Mouse (Mus musculus): ENCODE measurements at regions not wholly inside any gene's neighbourhood (a gene's known extent, or its start where the extent isn't known, plus 50 kb on each side); places are given as distances from the start of the nearest gene placed in this dataset.
"Not testable (repeated sequence)": the region's sequence is repeated elsewhere in the genome, so short reads cannot be mapped to it uniquely, and the experiment has no call there.

GRCm38 (mm10) chr4:51868250-51868649 lies 570.8 kb upstream of the Smc2 start:
- no peaks in the 10 kb centered on the region for H3K27me3 ChIP-seq
- H3K36me3 ChIP-seq, result no peaks in the 10 kb centered on the region
- H3K9ac ChIP-seq, result no peak overlapping the region
- H3K4me3 ChIP-seq (replicated peaks), result no peak overlapping the region
- no peak for ATAC-seq (replicated peaks; ENCODE audit: low FRiP score)
- no peak overlapping the region for H3K27ac ChIP-seq
- no peaks in the 10 kb centered on the region for H3K9me3 ChIP-seq (replicated peaks)
- H3K4me2 ChIP-seq, result no peak overlapping the region
- WGBS, result 83% methylated on average over 3 of the region's 3 CpGs
- H3K4me1 ChIP-seq, result no peaks in the 10 kb centered on the region

- H3K36me3 ChIP-seq; ATAC-seq (replicated peaks; ENCODE audit: low FRiP score); H3K4me3 ChIP-seq (replicated peaks); H3K9me3 ChIP-seq (replicated peaks); H3K9ac ChIP-seq; H3K4me1 ChIP-seq; H3K27me3 ChIP-seq; H3K4me2 ChIP-seq; H3K27ac ChIP-seq: not testable (repeated sequence)
Observed at GRCm38 (mm10) chr4:51868716-51869115, 570.3 kb upstream of the Smc2 start.

GRCm38 (mm10) chr4:51885460-51885859 lies 553.6 kb upstream of the Smc2 start:
- H3K27me3 ChIP-seq, result no peaks in the 10 kb centered on the region
- no peak overlapping the region for H3K4me3 ChIP-seq (replicated peaks)
- H3K9me3 ChIP-seq (replicated peaks), result no peaks in the 10 kb centered on the region
- H3K9ac ChIP-seq, result no peak overlapping the region
- 55% methylated on average over 4 of the region's 4 CpGs for WGBS
- H3K27ac ChIP-seq, result no peak overlapping the region
- H3K36me3 ChIP-seq, result no peaks in the 10 kb centered on the region
- ATAC-seq (replicated peaks; ENCODE audit: low FRiP score), result no peak
- no peak overlapping the region for H3K4me2 ChIP-seq
- H3K4me1 ChIP-seq, result no peaks in the 10 kb centered on the region

- 82% methylated on average over 2 of the region's 2 CpGs for WGBS
- H3K27ac ChIP-seq, result no peak overlapping the region
- ATAC-seq (replicated peaks; ENCODE audit: low FRiP score), result no peak
- no peaks in the 10 kb centered on the region for H3K4me1 ChIP-seq
- H3K36me3 ChIP-seq, result no peaks in the 10 kb centered on the region
- H3K4me3 ChIP-seq (replicated peaks), result no peak overlapping the region
- no peak overlapping the region for H3K4me2 ChIP-seq
- H3K27me3 ChIP-seq, result no peaks in the 10 kb centered on the region
- no peaks in the 10 kb centered on the region for H3K9me3 ChIP-seq (replicated peaks)
- H3K9ac ChIP-seq, result no peak overlapping the region
Observed at GRCm38 (mm10) chr4:51889280-51889679, 549.8 kb upstream of the Smc2 start.

DNA sequence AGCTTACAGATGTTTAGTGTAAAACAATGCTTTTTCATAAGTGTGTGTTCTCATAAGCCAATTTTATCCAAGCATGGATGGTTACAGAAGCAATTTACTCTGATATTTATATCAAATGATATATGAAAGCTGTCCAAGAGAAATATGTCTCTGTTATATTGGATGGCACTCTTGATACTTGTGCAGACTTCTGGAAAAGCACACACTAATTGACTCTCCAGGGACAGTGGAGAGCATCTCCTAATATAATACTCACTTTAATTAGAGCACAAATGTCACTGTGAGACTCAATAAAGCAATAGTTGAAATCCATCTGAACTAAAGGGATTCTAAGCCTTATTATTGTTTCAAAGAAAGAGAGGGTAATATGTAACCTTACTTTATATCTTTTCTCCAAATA lies 510.8 kb upstream of the Smc2 start:
- H3K4me3 ChIP-seq (replicated peaks), result no peak overlapping the region
- no peaks in the 10 kb centered on the region for H3K9me3 ChIP-seq (replicated peaks)
- H3K4me2 ChIP-seq, result no peak overlapping the region
- no peak overlapping the region for H3K27ac ChIP-seq
- no peaks in the 10 kb centered on the region for H3K4me1 ChIP-seq
- H3K9ac ChIP-seq, result no peak overlapping the region
- no peak for ATAC-seq (replicated peaks; ENCODE audit: low FRiP score)
- H3K36me3 ChIP-seq, result no peaks in the 10 kb centered on the region
- no peaks in the 10 kb centered on the region for H3K27me3 ChIP-seq

DNA sequence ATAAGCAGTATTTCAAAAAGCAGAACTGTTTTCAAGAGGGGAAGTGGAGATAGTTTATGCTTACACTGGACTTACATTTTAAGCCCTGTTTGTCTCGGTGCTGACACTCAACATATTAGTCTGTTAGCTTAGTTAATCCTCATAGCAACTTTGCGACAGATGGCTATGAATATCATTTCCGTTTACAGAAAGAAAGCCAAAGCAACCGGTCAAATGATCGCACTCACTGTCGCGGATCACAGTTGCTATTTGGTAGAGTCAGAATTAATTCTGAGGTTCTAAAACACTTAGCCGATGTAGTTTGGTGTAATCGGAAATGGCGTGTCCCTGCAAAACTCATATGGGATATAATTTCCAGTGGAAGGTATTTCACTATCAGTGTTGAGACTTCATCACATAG lies 469.3 kb upstream of the Smc2 start:
- H3K9ac ChIP-seq, result no peak overlapping the region
- no peaks in the 10 kb centered on the region for H3K27me3 ChIP-seq
- H3K4me1 ChIP-seq, result no peaks in the 10 kb centered on the region
- H3K4me2 ChIP-seq, result no peak overlapping the region
- no peak for ATAC-seq (replicated peaks; ENCODE audit: low FRiP score)
- no peak overlapping the region for H3K27ac ChIP-seq
- 92% methylated on average over 10 of the region's 10 CpGs for WGBS
- no peak overlapping the region for H3K4me3 ChIP-seq (replicated peaks)
- H3K9me3 ChIP-seq (replicated peaks), result no peaks in the 10 kb centered on the region
- H3K36me3 ChIP-seq, result no peaks in the 10 kb centered on the region

GRCm38 (mm10) chr4:51978962-51979361 lies 460.1 kb upstream of the Smc2 start:
- Histone ChIP-seq H3K36me3 (no peaks in the 10 kb centered on the region), H3K9ac (no peak overlapping the region), H3K4me3 (replicated peaks) (no peak overlapping the region), H3K9me3 (replicated peaks) (no peaks in the 10 kb centered on the region), H3K4me1 (no peaks in the 10 kb centered on the region), H3K27me3 (no peaks in the 10 kb centered on the region), H3K27ac (no peak overlapping the region), H3K4me2 (no peak overlapping the region)
- WGBS, result 89% methylated on average over 8 of the region's 8 CpGs
- no peak for ATAC-seq (replicated peaks; ENCODE audit: low FRiP score)

DNA sequence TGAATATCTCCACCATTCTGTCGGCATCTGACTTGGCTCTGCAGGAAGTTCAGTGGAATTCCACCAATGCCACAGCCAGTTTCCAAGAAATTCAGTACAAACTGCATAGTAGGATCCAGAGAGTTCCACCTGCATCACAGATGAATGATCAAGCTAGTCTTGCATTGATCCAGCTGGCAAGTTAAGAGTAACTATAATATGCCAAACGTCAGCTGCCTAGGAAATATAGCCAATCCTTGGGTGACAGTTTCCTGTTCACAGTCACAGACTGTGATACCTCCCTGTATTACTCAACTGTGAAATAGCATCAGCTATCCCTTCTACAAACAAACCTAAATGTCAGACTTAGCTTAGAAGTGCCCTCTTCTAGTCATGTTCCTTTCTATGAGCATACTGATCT lies 446.6 kb upstream of the Smc2 start:
- no peaks in the 10 kb centered on the region for H3K27me3 ChIP-seq
- no peak overlapping the region for H3K4me2 ChIP-seq
- no peaks in the 10 kb centered on the region for H3K9me3 ChIP-seq (replicated peaks)
- no peak overlapping the region for H3K4me3 ChIP-seq (replicated peaks)
- H3K36me3 ChIP-seq, result no peaks in the 10 kb centered on the region
- H3K4me1 ChIP-seq, result no peaks in the 10 kb centered on the region
- H3K9ac ChIP-seq, result no peak overlapping the region
- ATAC-seq (replicated peaks; ENCODE audit: low FRiP score), result no peak
- no peak overlapping the region for H3K27ac ChIP-seq
- 73% methylated on average over 2 of the region's 2 CpGs for WGBS

DNA sequence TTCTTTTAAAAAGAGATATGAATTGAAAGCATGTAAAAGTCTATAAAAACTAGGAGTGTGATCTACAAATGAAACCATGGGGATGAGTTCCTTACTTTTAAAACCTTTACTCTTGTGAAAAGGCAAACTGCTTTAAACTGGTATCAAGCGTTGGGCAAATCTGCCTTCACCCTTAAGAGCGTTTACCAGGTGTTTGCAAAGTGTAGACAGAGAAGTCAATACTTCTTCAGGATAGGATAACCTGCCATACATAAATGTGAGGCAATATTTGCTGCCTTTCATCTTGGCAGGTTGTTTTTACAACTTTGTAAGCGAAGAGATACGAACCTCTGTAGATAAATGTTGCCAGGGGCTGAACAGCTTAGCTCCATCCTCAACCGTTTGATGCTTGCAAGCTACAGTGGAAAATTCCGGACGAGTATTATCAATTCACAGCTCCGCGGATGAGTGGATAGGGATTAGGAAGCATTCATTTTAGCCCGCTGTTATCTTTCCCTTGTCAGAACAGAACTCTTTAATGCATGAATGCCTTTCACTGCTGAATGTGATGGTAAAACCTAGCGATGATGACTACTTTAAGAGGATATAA lies 402.2 kb upstream of the Smc2 start:
- Histone ChIP-seq H3K36me3 (no peaks in the 10 kb centered on the region), H3K27ac (no peak overlapping the region), H3K9me3 (replicated peaks) (no peaks in the 10 kb centered on the region), H3K27me3 (no peaks in the 10 kb centered on the region), H3K9ac (no peak overlapping the region), H3K4me1 (no peaks in the 10 kb centered on the region), H3K4me2 (no peak overlapping the region), H3K4me3 (replicated peaks) (no peak overlapping the region)
- WGBS, result 82% methylated on average over 11 of the region's 11 CpGs
- ATAC-seq (replicated peaks; ENCODE audit: low FRiP score), result no peak

DNA sequence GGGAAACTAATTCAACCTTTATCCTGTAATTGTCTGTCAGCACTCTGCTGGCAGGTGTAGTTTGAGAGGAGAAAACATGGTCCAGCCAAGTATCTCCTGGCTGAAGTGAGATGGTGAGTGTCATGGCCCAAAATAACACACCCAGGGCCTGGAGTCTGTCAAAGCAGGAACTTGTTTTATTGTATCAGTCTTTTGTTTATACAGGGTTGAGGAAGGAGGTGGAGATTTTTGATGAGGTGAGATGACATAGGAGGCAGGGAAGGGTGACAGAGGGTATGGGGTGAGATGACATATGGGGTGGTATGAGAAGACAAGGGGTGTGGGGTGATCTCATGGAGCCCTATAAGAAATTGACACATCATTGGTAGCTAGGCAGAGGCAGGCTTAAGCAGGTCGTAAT lies 395.6 kb upstream of the Smc2 start:
- 75% methylated on average over 1 of the region's 1 CpGs for WGBS
- H3K27ac ChIP-seq, result no peak overlapping the region
- H3K9me3 ChIP-seq (replicated peaks), result 0 out of 2 replicates have a peak, but pooled peaks cover 3% of the 10 kb centered on the region
- H3K9ac ChIP-seq, result no peak overlapping the region
- H3K27me3 ChIP-seq, result no peaks in the 10 kb centered on the region
- no peak for ATAC-seq (replicated peaks; ENCODE audit: low FRiP score)
- no peak overlapping the region for H3K4me3 ChIP-seq (replicated peaks)
- no peaks in the 10 kb centered on the region for H3K4me1 ChIP-seq
- no peak overlapping the region for H3K4me2 ChIP-seq
- no peaks in the 10 kb centered on the region for H3K36me3 ChIP-seq

DNA sequence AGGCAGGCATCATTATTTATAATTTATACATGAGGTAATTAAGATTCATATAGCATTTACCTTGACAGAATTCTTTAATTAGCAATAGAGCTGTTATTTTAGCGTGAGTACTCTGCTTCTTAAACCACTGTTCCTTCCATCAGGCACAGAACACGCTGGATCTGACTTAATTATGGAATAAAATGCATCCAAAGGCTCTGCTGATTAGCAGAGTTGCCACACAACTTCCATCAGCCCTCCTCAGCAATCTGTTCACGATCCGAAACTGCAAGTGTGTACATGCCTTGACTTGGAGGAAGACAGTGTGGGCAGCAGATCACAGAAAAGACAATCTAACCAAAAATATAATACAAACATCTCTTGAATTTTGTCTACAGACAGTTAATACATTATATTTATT lies 388.1 kb upstream of the Smc2 start:
- no peak overlapping the region for H3K4me3 ChIP-seq (replicated peaks)
- H3K27ac ChIP-seq, result no peak overlapping the region
- 0 out of 2 replicates have a peak, but pooled peaks cover 2% of the 10 kb centered on the region for H3K9me3 ChIP-seq (replicated peaks)
- 77% methylated on average over 4 of the region's 4 CpGs for WGBS
- H3K27me3 ChIP-seq, result no peaks in the 10 kb centered on the region
- ATAC-seq (replicated peaks; ENCODE audit: low FRiP score), result no peak
- H3K36me3 ChIP-seq, result no peaks in the 10 kb centered on the region
- no peak overlapping the region for H3K9ac ChIP-seq
- no peaks in the 10 kb centered on the region for H3K4me1 ChIP-seq
- H3K4me2 ChIP-seq, result no peak overlapping the region

- no peak for ATAC-seq (replicated peaks; ENCODE audit: low FRiP score)
- Histone ChIP-seq H3K36me3 (no peaks in the 10 kb centered on the region), H3K27me3 (no peaks in the 10 kb centered on the region), H3K27ac (no peak overlapping the region), H3K9ac (no peak overlapping the region), H3K4me2 (no peak overlapping the region), H3K4me3 (replicated peaks) (no peak overlapping the region), H3K4me1 (no peaks in the 10 kb centered on the region), H3K9me3 (replicated peaks) (no peaks in the 10 kb centered on the region)
Observed at GRCm38 (mm10) chr4:52056031-52056430, 383.0 kb upstream of the Smc2 start.

- no peak for ATAC-seq (replicated peaks; ENCODE audit: low FRiP score)
Observed at GRCm38 (mm10) chr4:52060031-52060430, 379.0 kb upstream of the Smc2 start.

More at GRCm38 (mm10) chr4:52060031-52060430, 379.0 kb upstream of the Smc2 start:
- Histone ChIP-seq H3K4me1 (no peaks in the 10 kb centered on the region), H3K27ac (no peak overlapping the region), H3K27me3 (no peaks in the 10 kb centered on the region), H3K9me3 (replicated peaks) (no peaks in the 10 kb centered on the region), H3K4me2 (no peak overlapping the region), H3K4me3 (replicated peaks) (no peak overlapping the region), H3K36me3 (no peaks in the 10 kb centered on the region), H3K9ac (no peak overlapping the region)
- 79% methylated on average over 3 of the region's 3 CpGs for WGBS

Data from kidney, embryonic 15.5 days (tissue).